Mouse (Mus musculus) ES-E14 (cell line): ENCODE results near the gene Kantr.

Experiments
- HCFC1 ChIP-seq: IDR thresholded peaks from 2 replicates; pipeline ENCODE4 v1.6.1; 2012; ENCODE audit warnings: low read length, inconsistent platforms, borderline replicate concordance; ENCODE audit not compliant: insufficient read depth
- ZNF384 ChIP-seq: IDR thresholded peaks from 2 replicates; pipeline ENCODE4 v1.6.1; 2012; ENCODE audit warnings: low read depth, low read length, inconsistent platforms

GRCm38 (mm10) chrX:152347041-152347440 lies 19.7 kb upstream of the Kantr start:
- no peak for TF ChIP-seq HCFC1
- TF ChIP-seq ZNF384: no peak
